Mouse (Mus musculus) induced T-regulatory cell, adult 2 months (primary cell): ENCODE measurements around the gene Sh3yl1.

Experiments
- DNase-seq: peaks from one replicate; pipeline ENCODE4 v3.0.0-alpha.2; 2012; ENCODE audit warnings: low read depth

Gene Sh3yl1

GRCm38 (mm10) chr12:30944197-30944596 is 32.7 kb downstream of the Sh3yl1 start:
- no peak for DNase-seq

DNA sequence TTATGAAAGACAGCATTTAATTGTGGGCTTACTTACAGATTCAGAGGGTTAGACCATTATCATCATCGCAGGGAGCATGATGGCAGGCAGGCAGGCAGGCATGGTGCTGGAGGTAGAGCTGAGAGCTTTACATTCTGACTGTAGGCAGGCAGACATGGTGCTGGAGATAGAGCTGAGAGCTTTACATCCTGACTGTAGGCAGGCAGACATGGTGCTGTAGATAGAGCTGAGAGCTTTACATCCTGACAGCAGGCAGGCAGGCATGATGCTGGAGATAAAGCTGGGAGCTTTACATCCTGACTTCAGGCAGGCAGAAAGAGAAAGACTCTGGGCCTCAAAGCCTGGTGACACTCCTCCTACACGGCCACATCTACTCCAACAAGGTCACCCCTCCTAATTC is 59.2 kb downstream of the Sh3yl1 start:
- no peak for DNase-seq

DNA sequence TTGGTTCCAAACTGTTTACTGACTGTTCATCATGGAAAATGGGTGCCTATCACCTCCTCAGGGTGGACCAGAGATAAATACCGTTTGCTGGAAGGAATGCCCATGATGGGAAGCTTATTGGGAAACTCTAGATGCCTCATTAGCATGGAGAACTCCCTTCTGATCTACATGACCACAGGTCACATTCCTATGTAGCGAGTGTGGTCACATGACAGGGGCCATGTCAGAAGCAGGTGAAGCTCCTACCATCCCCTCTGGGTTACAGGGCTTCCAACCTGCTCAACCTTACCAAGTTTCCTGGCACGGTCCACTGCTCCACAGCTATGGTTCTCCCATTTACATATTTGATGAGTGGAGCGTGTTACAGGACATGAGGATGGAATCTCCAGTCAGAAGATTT is 92.3 kb downstream of the Sh3yl1 start:
- DNase-seq: no peak

DNA sequence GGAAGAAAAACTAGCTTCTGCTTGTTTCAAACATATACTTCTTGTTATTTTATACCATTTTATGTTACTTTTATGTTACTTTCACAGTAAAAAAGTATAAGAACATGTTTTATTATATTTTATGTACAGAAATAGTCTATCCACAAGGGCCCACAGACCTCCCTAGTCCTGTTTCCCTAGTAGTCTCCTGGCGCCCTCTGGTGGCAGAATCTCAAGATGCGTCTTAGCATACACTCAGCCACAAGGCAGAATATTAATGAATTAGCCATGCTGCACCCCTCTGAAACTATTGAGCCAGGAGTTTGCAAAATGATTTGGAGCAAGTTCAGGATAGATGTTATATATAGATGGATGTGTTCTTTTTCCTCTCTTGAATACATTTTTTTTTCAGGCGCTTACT is 93.5 kb downstream of the Sh3yl1 start:
- peak; percentile 71 for DNase-seq

DNA sequence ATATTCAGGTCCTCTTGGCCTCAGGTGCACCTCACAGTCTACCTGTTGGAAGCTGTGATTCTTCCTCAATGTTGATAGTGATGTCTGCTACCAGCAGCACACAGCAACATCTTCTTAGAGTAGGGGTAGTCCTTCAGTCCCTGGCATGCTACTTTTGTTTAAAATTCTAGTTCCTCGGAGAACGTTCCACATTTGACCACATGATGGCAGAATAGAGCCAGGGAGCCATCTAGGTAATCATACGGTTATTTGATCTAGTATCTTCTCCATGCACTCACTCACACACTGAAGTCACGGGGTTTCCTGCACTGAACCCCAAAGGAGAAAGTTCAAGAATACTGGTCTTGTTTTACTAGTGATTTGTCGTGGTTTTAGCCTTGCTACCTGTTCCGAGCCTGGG is 96.7 kb downstream of the Sh3yl1 start:
- peak; percentile 18 for DNase-seq
